Mouse (Mus musculus) liver, embryonic 12.5 days (tissue): ENCODE results near the gene Lrp10. TPM values are rescaled to one million over a fixed set of nuclear protein-coding genes. Genes with fewer than 3 reads are reported as not detected.

Experiments
- ATAC-seq: fragments of 200-750 bp; cut with Nextera tagmentation; 2 replicates; pipeline ENCODE4 v1.8.0; 2017; ENCODE audit warnings: moderate number of reproducible peaks, mild to moderate bottlenecking, moderate library complexity
- H3K27ac ChIP-seq: fragments of 300-500 bp; sonication (generic); 2 replicates; pipeline ENCODE4 v1.5.1; 2016; ENCODE audit warnings: mild to moderate bottlenecking
- H3K27me3 ChIP-seq: fragments of 300-500 bp; sonication (generic); replicated peaks from 2 replicates; pipeline ENCODE4 v1.6.1; 2016; ENCODE audit warnings: mild to moderate bottlenecking, moderate library complexity
- H3K36me3 ChIP-seq: fragments of 300-500 bp; sonication (generic); 2 replicates; pipeline ENCODE4 v1.6.1; 2016; ENCODE audit warnings: mild to moderate bottlenecking, moderate library complexity
- H3K4me1 ChIP-seq: fragments of 300-500 bp; sonication (generic); 2 replicates; pipeline ENCODE4 v1.6.1; 2016
- H3K4me2 ChIP-seq: fragments of 300-500 bp; sonication (generic); 2 replicates; pipeline ENCODE4 v1.6.1; 2016; ENCODE audit warnings: mild to moderate bottlenecking, moderate library complexity
- H3K4me3 ChIP-seq: fragments of 300-500 bp; sonication (generic); 2 replicates; pipeline ENCODE4 v1.5.1; 2016; ENCODE audit warnings: mild to moderate bottlenecking, moderate library complexity
- H3K9ac ChIP-seq: fragments of 300-500 bp; sonication (generic); 2 replicates; pipeline ENCODE4 v1.6.1; 2016; ENCODE audit warnings: mild to moderate bottlenecking, moderate library complexity
- H3K9me3 ChIP-seq: fragments of 300-500 bp; sonication (generic); replicated peaks from 2 replicates; pipeline ENCODE4 v1.6.1; 2016; ENCODE audit warnings: mild to moderate bottlenecking, moderate library complexity
- WGBS: fragments of 180-500 bp; shearing (Covaris S2); methylation state at CpG from one replicate; pipeline ENCODE4 v1.1.7; 2016; ENCODE audit not compliant: insufficient replicate concordance; 5-methylcytosine and 5-hydroxymethylcytosine counted together
- polyA plus RNA-seq: library from polyadenylated mRNA; unstranded; fragments of >200 nt; fragmentation: Nextera tagmentation; extraction: Ambion mirVana; gene quantifications from 2 replicates; pipeline ENCODE4 v1.2.1, GENCODE M21; 2016

The Lrp10 gene
- polyA plus RNA-seq = 31.2 and 32.9 TPM in 2 replicates

DNA sequence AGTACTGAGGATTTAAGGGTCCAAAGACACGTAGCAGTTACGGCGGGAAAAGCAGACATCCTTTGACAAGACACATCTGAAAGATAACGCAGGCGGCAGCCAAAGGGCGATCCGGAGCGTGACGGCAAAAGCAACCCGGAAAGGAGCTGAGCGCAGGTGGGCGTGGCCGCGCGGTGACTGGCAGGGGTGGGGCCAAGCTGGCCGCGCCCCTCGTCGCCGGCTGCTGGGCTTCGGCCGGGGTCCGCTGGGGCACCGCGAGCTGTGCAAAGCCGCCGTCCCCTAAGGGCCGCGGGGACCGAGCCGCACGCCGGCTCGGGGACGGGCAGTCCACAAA is at the start of gene Lrp10:
Lrp10 (plus strand) TSS at position 179 of the 334 bp plus-strand sequence.
- peak within 1 kb of the TSS; percentile 89 for H3K4me3 ChIP-seq
- WGBS = under 1% methylated on average over 35 of the region's 35 CpGs
- H3K36me3 ChIP-seq = peaks cover 35% of the 10 kb centered on the region
- H3K27ac ChIP-seq = peak within 1 kb of the TSS; percentile 94
- peak within 1 kb of the TSS; percentile 91 for H3K4me2 ChIP-seq
- H3K9me3 ChIP-seq = no peaks in the 10 kb centered on the region
- peak; percentile 88 for ATAC-seq
- peaks cover 36% of the 10 kb centered on the region for H3K4me1 ChIP-seq
- no peaks in the 10 kb centered on the region for H3K27me3 ChIP-seq
- H3K9ac ChIP-seq = peak within 1 kb of the TSS; percentile 92

DNA sequence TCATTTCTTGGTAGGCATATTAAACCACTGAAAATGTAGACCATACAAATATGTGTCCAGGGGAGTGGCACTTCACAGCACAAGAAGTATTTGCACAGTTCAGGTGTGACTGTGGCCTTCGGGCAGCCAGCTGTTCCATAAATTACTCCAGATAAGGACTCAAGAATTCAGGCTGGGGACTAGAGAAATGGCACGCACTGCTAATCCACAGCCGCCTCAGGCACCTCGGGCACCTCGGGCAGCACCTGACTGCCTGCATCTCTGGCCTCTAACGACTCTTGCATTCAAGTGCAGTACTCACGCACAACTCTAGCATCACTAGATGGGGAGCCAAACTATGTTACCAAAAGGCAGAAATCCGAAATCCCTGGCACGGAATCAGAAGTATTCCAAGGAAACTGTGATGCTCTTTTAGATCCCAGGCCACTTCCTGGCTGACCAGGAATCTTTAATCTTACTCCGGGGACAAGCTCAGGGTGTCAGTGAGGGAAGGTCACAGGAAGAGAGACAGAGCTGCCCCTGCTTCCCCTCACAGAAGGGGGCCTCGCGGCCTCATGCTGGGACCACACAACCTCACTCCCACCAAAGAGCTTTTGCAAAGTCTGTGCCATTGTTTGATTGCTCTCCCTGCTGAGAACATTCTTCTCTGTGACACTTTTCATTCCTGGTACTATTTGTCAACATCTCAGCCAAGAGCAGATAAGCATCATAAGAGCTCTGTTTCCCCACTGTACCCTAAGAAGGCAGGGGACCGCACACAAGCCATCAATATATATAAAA is 48.5 kb upstream of the Lrp10 start:
- H3K4me1 ChIP-seq = peaks cover 50% of the 10 kb centered on the region

DNA sequence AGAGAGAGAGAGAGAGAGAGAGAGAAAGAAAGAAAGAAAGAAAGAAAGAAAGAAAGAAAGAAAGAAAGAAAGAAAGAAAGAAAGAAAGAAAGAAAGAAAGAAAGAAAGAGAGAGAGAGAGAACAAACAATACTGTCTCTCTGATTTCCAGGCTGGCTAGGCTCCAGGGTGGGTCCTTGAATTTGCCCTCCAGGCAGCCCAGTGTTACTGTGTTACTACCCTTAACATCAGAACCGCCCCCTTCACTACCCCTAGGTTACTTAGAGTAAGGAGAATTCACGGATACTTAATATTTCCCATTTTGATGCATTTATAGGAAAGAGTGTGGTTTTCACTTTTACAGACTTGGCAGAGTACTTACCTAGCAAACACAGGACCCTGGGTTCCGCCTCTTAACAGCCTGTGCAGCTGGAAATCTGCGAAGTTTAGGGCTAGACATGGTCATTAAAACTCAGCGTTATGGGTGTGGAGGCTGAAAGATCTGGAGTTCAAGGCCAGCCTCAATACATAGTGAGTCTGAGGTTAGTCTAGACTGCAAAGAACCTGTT is 47.6 kb upstream of the Lrp10 start:
- WGBS = 52% methylated on average over 5 of the region's 5 CpGs
- no peaks in the 10 kb centered on the region for H3K9me3 ChIP-seq
- no peak overlapping the region for H3K4me3 ChIP-seq
- H3K27ac ChIP-seq = no peak overlapping the region
- no peaks in the 10 kb centered on the region for H3K36me3 ChIP-seq
- H3K4me1 ChIP-seq = peaks cover 44% of the 10 kb centered on the region
- no peaks in the 10 kb centered on the region for H3K27me3 ChIP-seq
- no peak for ATAC-seq
- no peak overlapping the region for H3K9ac ChIP-seq
- no peak overlapping the region for H3K4me2 ChIP-seq

More for the DNA sequence above, 48.5 kb upstream of the Lrp10 start:
- H3K9ac ChIP-seq = no peak overlapping the region
- no peak overlapping the region for H3K27ac ChIP-seq
- 39% methylated on average over 13 of the region's 13 CpGs for WGBS
- H3K27me3 ChIP-seq = no peaks in the 10 kb centered on the region
- no peaks in the 10 kb centered on the region for H3K36me3 ChIP-seq
- no peak overlapping the region for H3K4me2 ChIP-seq
- no peak overlapping the region for H3K4me3 ChIP-seq
- H3K9me3 ChIP-seq = no peaks in the 10 kb centered on the region
- ATAC-seq = no peak

DNA sequence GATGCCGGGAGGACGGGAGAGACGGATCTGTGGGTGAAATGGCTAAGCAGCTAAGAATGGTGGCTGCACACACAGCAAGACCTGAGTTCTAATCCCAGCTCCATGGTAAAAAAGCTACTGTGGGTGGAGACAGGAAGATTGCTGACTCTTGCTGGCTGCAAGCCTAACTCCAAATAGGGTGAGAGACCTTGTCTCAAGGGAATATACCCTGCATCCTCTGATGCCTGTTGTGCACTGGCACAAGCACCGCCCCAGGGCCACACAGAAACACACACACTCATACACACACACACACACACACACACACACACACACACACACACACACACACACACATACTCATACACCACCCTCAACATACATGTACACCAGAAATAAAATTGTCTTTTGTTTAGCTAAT is 47.1 kb upstream of the Lrp10 start:
- no peaks in the 10 kb centered on the region for H3K36me3 ChIP-seq
- H3K27ac ChIP-seq = no peak overlapping the region
- no peaks in the 10 kb centered on the region for H3K9me3 ChIP-seq
- H3K4me2 ChIP-seq = peak overlapping the region; percentile 74
- peak overlapping the region; percentile 52 for H3K4me3 ChIP-seq
- 59% methylated on average over 4 of the region's 4 CpGs for WGBS
- peak overlapping the region; percentile 72; the same call in 1 of the 2 replicates for H3K9ac ChIP-seq
- ATAC-seq = no peak
- peaks cover 44% of the 10 kb centered on the region for H3K4me1 ChIP-seq
- no peaks in the 10 kb centered on the region for H3K27me3 ChIP-seq

DNA sequence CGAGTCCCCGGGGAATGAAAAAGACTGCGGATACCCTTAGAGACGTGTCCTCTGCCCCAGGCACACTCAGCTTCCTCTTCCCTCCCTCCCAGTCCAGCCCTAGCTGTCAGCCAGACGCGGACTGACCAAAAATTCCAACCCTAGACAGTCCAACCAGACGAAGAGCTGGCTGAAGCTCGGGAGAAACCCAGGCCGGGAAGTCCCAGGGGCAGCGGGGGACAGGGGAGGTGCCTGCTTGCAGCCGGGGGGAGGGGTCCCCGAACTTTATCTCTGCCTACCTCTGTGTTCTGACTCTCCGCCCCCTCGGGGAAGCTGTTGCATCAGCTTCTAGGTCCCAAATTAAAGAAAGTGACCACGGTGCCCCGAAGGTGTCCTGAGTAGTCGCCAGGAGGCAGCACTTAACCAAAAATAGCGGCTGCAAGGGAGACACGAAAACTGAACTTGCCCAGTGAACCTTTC is 46.3 kb upstream of the Lrp10 start, which contains the start of gene Slc7a7:
Slc7a7 (minus strand) TSS at position 158 of the 459 bp plus-strand sequence.
- Histone ChIP-seq H3K4me2 (peak within 1 kb of the TSS; percentile 74), H3K27ac (peak within 1 kb of the TSS; percentile 67; the same call in 1 of the 2 replicates), H3K4me3 (peak within 1 kb of the TSS; percentile 52), H3K27me3 (no peaks in the 10 kb centered on the region), H3K9ac (peak within 1 kb of the TSS; percentile 72), H3K4me1 (peaks cover 44% of the 10 kb centered on the region), H3K9me3 (no peaks in the 10 kb centered on the region), H3K36me3 (no peaks in the 10 kb centered on the region)
- ATAC-seq = peak; percentile 69
- WGBS = 6% methylated on average over 19 of the region's 19 CpGs

DNA sequence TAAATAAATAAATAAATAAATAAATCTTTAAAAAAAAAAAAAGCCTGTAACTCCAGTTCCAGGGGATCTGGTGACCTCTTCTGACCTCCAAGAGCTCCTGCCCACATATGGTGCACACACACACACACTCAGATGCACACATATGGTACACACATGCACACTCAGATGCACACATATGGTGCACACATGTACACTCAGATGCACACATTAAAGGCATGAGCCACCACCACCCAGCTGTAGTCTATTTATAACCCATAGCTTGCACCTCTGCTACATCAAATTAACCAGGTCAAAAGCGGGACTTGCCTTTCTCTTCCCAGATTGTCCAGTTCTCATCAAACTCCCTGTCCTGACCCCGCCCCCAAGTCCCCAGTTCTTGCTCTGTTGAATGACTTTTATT is 42.9 kb upstream of the Lrp10 start:
- no peak overlapping the region for H3K4me3 ChIP-seq
- H3K27ac ChIP-seq = no peak overlapping the region
- ATAC-seq = no peak
- H3K4me1 ChIP-seq = peaks cover 43% of the 10 kb centered on the region
- no peak overlapping the region for H3K4me2 ChIP-seq
- no peaks in the 10 kb centered on the region for H3K36me3 ChIP-seq
- 76% methylated on average over 2 of the region's 2 CpGs for WGBS
- no peaks in the 10 kb centered on the region for H3K9me3 ChIP-seq
- H3K27me3 ChIP-seq = no peaks in the 10 kb centered on the region
- H3K9ac ChIP-seq = no peak overlapping the region

DNA sequence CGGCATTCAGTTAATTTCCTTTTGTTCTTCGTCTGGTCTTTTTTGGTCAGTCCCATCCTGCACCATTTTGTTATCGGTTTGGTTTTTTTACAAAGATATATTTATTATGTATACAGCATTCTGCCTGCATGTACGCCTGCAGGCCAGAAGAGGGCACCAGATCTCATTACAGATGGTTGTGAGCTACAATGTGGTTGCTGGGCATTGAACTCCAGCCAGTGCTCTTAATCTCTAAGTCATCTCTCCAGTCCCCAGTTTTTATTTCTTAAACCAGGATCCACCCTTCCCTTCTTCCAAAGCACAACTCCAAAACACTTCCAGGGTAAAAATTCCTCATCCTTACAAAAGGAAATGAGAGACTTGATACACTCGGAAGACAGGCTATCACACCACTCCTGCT is 40.5 kb upstream of the Lrp10 start:
- H3K27me3 ChIP-seq = no peaks in the 10 kb centered on the region
- WGBS = 39% methylated on average over 5 of the region's 5 CpGs
- peaks cover 3% of the 10 kb centered on the region; the same call in 1 of the 2 replicates for H3K36me3 ChIP-seq
- peaks cover 43% of the 10 kb centered on the region for H3K4me1 ChIP-seq
- no peak overlapping the region for H3K4me3 ChIP-seq
- H3K9ac ChIP-seq = no peak overlapping the region
- peak overlapping the region; percentile 59; the same call in 1 of the 2 replicates for H3K27ac ChIP-seq
- no peaks in the 10 kb centered on the region for H3K9me3 ChIP-seq
- H3K4me2 ChIP-seq = no peak overlapping the region
- no peak for ATAC-seq

DNA sequence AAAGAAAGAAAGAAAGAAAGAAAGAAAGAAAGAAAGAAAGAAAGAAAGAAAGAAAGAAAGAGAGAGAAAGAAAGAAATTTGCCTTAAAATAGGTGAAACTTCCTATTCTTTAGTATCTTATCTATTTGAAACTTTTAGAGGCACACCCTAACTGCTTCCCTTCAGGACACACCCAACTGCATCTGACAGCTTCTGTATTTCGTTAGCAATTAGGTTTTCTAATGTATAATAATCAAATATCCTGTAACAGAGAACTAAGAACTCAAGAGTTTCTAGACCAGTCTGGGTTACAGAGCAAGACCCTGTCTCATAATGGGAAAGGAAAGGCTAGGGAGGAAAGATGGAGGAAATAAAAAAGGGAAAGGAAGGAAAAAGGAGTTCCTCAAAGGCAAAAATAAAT is 39.3 kb upstream of the Lrp10 start:
- Histone ChIP-seq H3K4me1 (peaks cover 54% of the 10 kb centered on the region), H3K27ac (peak overlapping the region; percentile 73)

DNA sequence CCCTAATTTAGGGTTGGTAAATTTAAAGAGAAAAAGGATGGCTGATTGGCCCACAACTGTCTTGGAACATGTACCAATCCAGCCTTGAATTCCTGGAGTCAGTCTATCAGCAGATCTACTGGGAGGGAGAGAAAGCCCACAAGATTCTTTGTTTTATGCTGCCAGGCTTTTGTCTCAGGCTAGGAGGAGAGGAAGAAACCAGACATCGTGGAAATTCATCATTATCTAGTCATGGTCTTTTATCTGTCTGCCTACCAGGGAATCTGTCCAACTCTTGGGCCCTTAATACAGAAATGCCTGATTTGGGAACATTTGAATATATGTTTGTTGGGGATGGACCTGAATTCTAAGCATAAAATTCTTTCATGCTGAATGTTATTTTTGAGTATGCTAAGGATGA is 38.4 kb upstream of the Lrp10 start:
- Histone ChIP-seq H3K36me3 (peaks cover 19% of the 10 kb centered on the region), H3K9ac (no peak overlapping the region)

More for the DNA sequence above, 39.3 kb upstream of the Lrp10 start:
- no peak overlapping the region for H3K9ac ChIP-seq
- H3K4me3 ChIP-seq = no peak overlapping the region
- peaks cover 2% of the 10 kb centered on the region; the same call in 1 of the 2 replicates for H3K27me3 ChIP-seq
- H3K4me2 ChIP-seq = peak overlapping the region; percentile 86
- ATAC-seq = 0 out of 2 replicates have a peak, but pooled peaks have one; percentile 48
- no peaks in the 10 kb centered on the region for H3K9me3 ChIP-seq
- H3K36me3 ChIP-seq = peaks cover 15% of the 10 kb centered on the region
- 8% methylated on average over 1 of the region's 1 CpGs for WGBS

DNA sequence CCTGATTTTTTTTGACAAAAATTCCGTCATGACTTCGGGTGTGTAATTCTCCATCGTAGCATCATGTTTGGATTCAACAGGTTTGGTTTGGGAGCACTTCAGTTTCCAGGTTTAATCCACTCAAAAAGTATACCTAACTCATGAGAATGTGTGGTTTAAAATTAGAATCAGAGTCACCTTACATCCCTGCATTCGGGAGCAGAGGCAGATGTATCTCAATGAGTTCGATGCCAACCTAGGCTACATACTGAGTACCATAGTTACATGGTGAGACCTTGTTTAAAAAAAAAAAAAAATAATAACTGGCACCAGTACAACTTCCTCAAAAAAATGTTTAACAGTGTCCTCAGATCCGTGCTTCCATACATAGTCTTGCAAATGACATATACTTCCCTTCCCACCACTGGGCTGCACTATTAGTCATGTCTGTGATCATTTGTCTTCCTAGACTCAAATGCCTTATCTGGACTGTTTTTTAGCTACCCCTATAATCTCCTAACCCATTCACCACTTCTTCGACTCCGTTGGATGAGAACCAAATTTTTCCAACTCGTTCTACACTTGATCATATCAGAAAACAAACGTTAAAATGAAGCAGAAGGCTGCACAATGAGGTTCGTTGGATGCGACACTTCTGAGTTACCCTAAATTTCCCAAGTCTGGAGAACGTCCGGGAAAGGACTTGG is 37.8 kb upstream of the Lrp10 start:
- peak overlapping the region; percentile 88 for H3K27ac ChIP-seq
- H3K4me2 ChIP-seq = peak overlapping the region; percentile 86
- H3K4me1 ChIP-seq = peaks cover 69% of the 10 kb centered on the region
- ATAC-seq = no peak
- WGBS = 28% methylated on average over 14 of the region's 14 CpGs
- H3K27me3 ChIP-seq = peaks cover 17% of the 10 kb centered on the region
- no peaks in the 10 kb centered on the region for H3K9me3 ChIP-seq
- peaks cover 19% of the 10 kb centered on the region for H3K36me3 ChIP-seq
- H3K9ac ChIP-seq = peak overlapping the region; percentile 84
- peak overlapping the region; percentile 86 for H3K4me3 ChIP-seq

More for the DNA sequence above, 38.4 kb upstream of the Lrp10 start:
- Histone ChIP-seq H3K4me2 (peak overlapping the region; percentile 86), H3K4me3 (peak overlapping the region; percentile 86; the same call in 1 of the 2 replicates), H3K27ac (peak overlapping the region; percentile 73), H3K27me3 (peaks cover 11% of the 10 kb centered on the region), H3K9me3 (no peaks in the 10 kb centered on the region), H3K4me1 (peaks cover 63% of the 10 kb centered on the region)
- WGBS = 14% methylated on average over 1 of the region's 1 CpGs
- no peak for ATAC-seq

DNA sequence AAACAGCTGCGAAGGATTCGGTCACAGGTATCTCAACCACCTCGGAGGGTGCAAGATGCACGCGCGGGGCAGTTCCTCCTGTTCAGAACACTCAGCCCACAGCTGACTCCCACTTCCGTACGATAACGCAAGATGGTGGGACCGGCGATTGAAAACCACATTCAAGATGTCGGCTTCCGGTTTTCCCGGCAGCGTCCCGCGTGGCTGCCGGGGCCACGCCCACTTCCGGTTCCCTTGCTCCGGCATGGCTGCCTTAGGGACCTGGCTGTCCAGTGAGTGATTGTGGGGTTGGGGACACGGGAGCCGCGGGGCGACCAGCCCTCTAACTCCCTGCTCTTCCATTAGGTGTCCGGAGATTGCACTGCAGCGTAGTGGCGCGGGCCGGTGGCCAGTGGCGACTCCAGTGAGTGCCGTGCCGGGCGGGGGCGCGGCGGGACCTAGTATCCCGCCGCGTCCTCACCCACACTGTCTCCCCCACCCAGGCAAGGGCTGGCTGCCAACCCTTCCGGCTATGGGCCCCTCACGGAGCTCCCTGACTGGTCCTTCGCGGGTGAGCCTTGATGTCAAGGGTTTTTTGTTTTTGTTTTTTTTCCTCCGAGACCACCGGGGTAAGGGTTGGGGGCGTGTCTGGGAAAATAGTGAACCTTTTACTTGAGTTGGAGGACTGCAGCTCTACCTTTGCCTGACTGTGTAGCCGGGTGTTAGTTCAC is 37.1 kb upstream of the Lrp10 start, which contains the start of gene Mrpl52:
Mrpl52 (plus strand) TSS at position 221 of the 710 bp plus-strand sequence.
- H3K9me3 ChIP-seq = no peaks in the 10 kb centered on the region
- H3K4me3 ChIP-seq = peak within 1 kb of the TSS; percentile 86
- H3K4me1 ChIP-seq = peaks cover 76% of the 10 kb centered on the region
- under 1% methylated on average over 48 of the region's 48 CpGs for WGBS
- peak; percentile 78 for ATAC-seq
- H3K27me3 ChIP-seq = peaks cover 24% of the 10 kb centered on the region
- H3K4me2 ChIP-seq = peak within 1 kb of the TSS; percentile 86
- peak within 1 kb of the TSS; percentile 84 for H3K9ac ChIP-seq
- H3K36me3 ChIP-seq = peaks cover 19% of the 10 kb centered on the region
- peak within 1 kb of the TSS; percentile 88 for H3K27ac ChIP-seq
